Mouse (Mus musculus) adrenal gland, postnatal 14 days (tissue): ENCODE data around the gene Nit1. TPM values are rescaled to one million over a fixed set of nuclear protein-coding genes. Genes with fewer than 3 reads are reported as not detected.
"Not testable (repeated sequence)": the region's sequence is repeated elsewhere in the genome, so short reads cannot be mapped to it uniquely, and the experiment has no call there.

Experiments
- DNase-seq: peaks from one replicate; pipeline ENCODE4 v3.0.0; 2021; ENCODE audit warnings: mixed read lengths
- total RNA-seq: library from RNA; stranded (reverse); gene quantifications from 2 replicates; pipeline ENCODE4 v1.2.3, GENCODE M21; 2021

Nit1 gene
- total RNA-seq, 1 experiment from 2014 or later, result 62.8 TPM

DNA sequence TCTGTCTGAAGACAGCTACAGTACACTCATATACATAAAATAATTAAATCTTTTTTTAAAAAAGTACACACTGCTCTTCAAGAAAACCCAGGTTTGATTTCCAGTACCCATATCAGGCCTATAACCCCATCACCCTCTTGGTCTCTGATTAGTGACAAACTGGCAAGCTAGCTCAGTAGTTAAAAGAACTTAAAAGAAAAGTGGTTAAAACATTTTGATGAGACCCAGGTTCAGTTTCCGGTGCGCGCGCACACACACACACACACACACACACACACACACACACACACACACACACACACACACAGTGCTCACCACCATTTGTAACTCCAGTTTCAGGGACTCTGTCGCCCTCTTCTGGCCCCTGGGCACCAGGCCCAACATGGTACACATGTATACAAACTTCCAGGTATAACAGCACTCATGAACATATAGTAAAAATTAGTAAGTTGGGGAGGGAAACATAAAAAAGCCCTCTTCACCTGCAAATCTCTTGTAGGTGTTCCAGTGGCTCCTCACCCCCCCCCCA lies 10.4 kb upstream of the Nit1 start:
- DNase-seq, result peak; percentile 48

- DNase-seq, result no peak
Observed at GRCm38 (mm10) chr1:171349210-171349609, 3.8 kb upstream of the Nit1 start.

DNA sequence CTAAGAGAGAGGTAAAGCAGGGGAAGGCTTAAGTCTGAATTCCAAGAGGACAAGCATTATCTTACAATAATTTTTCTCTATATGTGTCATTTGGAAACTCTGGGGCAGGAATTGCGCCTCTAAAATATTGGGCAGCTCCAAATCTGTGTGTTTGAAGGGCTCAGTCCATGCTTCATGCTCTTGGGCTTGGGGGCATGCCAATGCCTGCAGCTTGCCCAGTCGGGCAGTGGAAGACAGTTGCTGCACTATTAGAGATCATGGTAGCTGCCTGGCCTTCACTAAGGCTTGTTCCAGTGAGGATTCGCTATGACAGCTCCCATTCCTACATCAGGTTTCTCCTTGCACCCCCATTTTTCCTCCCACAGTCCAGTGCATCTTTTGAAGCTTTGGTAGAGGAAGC lies 3.2 kb upstream of the Nit1 start:
- DNase-seq, result peak; percentile 31

DNA sequence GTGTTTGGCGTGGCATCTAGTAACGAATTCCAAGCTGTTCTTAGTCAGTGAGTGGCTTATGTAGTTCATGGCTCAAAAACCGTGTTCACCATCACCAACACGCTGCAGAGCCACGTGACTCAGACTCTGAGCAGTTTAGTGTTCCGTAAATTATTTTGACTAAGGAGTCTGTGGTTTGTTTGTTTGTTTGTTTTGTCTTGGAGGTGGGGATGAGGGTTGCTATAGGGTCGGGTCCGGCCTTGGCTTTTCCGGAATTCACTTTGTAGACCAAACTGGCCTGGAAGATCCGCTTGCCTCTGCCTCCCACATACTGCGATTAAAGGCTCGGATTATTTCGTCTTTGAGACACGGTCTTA lies 627 bp upstream of the Nit1 start:
- DNase-seq, result no peak

DNA sequence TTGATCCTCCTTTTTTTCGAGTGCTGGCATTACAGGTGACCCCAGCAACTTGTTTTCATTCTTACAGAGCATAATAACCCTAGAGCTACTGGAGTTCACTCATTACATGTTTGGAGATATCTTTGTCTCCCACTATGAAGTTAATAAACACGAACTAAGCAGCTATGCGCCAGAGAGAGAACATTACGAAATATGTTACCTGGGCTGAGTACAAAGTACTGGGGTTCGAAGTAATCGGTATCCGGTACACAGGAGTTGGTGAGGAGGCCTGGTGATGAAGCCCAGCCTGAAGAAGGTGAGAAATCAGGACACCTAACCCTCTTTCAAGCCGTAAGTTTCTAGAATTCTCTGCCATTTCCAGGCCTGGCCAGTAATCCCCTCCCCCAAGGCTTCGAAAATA lies 731 bp downstream of the Nit1 start:
- no peak for DNase-seq

- peak; percentile 75 for DNase-seq
Observed at GRCm38 (mm10) chr1:171343922-171344677, 1.3 kb downstream of the Nit1 start.

GRCm38 (mm10) chr1:171342262-171343207 lies 2.9 kb downstream of the Nit1 start:
- DNase-seq, result no peak

- DNase-seq, result no peak
Observed at GRCm38 (mm10) chr1:171330216-171330560, 15.3 kb downstream of the Nit1 start.

- peak; percentile 90 for DNase-seq
Observed at GRCm38 (mm10) chr1:171329433-171330215, 15.8 kb downstream of the Nit1 start.

- peak; percentile 94 for DNase-seq
Observed at GRCm38 (mm10) chr1:171328839-171329432, 16.5 kb downstream of the Nit1 start, which contains the start of gene Dedd. TSS of gene Dedd (plus strand) at chr1:171329145.

DNA sequence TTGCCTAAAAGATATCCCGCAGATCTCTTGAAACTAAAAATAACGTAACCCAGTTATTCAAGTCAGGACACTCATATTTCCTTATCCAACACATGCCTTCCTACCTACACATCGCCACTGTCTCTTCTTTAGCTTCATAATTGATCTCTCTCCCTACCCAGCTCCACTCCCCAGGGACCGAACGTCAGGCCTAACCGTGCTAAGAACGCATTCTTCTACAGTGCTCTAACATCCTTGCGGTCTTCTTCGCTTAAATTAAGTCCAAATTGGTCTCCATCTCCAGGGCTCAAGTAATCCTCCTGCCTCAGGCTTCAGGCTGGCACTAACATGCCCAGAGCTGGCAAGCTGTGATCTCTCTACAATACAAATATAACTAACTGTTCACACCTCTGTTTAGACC lies 17.2 kb downstream of the Nit1 start:
- DNase-seq, result peak; percentile 33

- not testable (repeated sequence) for DNase-seq
Observed at GRCm38 (mm10) chr1:171326588-171326987, 18.9 kb downstream of the Nit1 start.

DNA sequence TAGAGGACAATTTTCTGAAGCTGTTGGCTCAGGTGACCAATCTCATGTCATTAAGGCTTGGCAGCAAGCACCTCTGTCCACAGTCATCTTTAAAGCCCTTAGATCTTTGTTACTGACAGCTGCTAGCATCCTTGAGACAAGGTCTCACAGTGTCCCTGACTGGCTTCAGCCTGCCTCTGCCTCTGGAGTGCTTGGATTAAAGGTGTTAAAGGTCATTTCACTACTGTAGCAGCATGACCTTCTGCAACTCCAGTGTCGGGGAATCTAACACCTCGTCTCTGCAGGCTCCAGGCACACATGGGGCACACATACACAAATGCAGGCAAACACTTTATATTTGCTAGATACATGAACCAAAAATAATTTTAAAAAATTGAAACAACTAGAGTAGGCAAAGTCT lies 19.9 kb downstream of the Nit1 start:
- no peak for DNase-seq

DNA sequence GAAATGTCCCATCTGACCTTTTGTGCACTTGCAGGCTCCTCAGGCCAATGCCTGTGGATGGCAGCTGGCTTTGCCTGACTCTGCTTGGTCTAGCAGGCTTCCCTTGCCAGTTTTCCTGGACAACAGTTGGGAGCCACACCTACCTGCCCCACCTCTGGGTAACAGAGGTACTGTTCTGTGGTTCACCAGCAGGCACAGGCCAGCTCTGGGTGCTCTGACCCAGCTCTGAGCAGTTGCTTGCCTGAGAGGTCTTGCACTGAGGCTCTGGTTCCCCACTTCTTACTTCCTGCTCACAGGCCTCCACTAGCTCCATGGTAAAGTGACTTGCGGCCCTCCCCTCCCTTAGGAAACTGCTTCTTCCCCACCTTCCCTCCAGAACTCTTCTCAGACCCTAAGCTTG lies 23.4 kb downstream of the Nit1 start:
- DNase-seq, result no peak

DNA sequence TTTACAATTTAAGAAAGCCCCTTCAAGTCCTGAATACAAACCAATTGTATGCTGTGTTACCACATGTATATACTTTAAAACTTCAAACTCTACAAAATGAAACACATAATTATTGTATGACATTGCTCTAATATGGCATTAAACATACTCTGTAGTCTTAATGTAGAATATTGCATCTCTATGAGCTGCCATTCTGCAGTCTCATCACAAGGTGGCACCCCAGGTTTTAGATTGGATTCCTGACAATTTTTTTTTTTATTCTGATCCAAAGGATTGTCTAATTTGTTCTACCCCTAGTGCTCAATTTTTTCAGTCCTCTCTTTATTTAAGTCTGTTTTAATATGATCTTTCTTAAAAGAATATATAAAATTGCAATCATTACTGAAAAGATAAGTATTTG lies 24.0 kb downstream of the Nit1 start:
- DNase-seq, result peak; percentile 47

DNA sequence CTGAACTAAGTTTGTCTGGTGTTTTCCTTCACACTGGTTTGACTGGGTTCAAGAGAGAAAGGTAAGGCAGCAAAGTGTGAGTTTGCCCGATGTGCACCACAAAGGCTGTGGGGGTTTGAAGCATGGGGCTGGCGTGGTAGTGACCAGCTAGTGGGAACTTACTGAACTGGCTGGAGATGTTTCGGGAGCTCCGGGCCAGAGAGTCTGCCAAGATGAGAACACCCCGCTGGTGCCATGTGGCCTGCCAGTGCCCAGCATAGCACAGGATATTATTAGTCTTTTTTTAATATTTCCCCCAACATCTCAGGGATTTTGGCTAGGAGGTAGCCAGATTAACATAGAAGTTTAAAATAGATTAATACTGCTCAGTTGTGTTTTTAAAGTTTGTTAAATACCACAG lies 25.3 kb downstream of the Nit1 start:
- no peak for DNase-seq

GRCm38 (mm10) chr1:171319748-171320147 lies 25.7 kb downstream of the Nit1 start:
- DNase-seq, result no peak

GRCm38 (mm10) chr1:171309321-171309720 lies 36.1 kb downstream of the Nit1 start:
- no peak for DNase-seq

DNA sequence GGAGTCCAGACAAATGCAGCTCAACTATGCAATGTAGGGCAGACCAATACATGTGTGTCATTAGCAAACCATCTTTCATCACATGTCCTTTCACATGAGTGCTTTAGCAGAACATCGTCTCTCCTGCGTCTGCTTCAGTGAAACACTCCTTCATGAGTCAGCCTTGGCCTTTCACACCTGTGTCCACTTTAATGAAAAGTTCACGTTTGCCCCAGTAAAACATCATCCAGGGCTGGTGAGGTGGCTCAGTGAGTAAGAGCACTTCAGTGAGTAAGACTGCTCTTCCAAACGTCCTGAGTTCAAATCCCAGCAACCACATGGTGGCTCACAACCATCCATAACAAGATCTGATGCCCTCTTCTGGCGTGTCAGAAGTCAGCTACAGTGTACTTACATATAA lies 39.3 kb downstream of the Nit1 start:
- not testable (repeated sequence) for DNase-seq

- DNase-seq, result no peak
Observed at GRCm38 (mm10) chr1:171298226-171298625, 47.2 kb downstream of the Nit1 start.

DNA sequence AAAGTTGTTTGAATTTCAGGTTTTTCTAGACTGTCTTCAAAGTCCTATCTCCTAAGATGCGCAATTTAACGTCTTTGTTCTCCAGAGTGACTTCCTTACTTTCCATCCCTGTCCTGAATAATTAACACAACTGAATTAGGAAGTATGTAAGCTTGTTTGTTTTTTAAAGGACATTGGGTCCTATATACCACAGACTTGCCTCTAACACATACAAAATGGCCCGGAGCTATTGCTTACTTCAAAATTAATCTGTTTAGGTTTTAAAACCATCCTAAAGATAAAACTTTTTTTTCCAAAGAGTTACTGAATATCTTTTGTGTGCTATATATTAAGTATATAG lies 50.4 kb downstream of the Nit1 start:
- no peak for DNase-seq
